Mouse (Mus musculus) spleen, adult 2 months (tissue): Measurements from ENCODE around the gene Adh4.

Source experiments
- CTCF ChIP-seq: fragments of 200-500 bp; IDR thresholded peaks from 2 replicates; pipeline ENCODE4 v1.5.1; 2011; ENCODE audit warnings: mild to moderate bottlenecking, inconsistent platforms; ENCODE audit not compliant: insufficient read depth, insufficient read length, insufficient replicate concordance; ENCODE audit errors: extremely low read depth
- POLR2A ChIP-seq: fragments of 200-500 bp; IDR thresholded peaks from 2 replicates; pipeline ENCODE4 v1.6.1; 2011; ENCODE audit warnings: low read depth, low read length, inconsistent platforms

- no peak for TF ChIP-seq CTCF
- no peak for TF ChIP-seq POLR2A
These were observed 5.1 kb upstream of the Adh4 start for GRCm38 (mm10) chr3:138410211-138410610.
